Mouse (Mus musculus): ENCODE measurements at regions not wholly inside any gene's neighbourhood (a gene's known extent, or its start where the extent isn't known, plus 50 kb on each side); places are given as distances from the start of the nearest gene placed in this dataset.

DNA sequence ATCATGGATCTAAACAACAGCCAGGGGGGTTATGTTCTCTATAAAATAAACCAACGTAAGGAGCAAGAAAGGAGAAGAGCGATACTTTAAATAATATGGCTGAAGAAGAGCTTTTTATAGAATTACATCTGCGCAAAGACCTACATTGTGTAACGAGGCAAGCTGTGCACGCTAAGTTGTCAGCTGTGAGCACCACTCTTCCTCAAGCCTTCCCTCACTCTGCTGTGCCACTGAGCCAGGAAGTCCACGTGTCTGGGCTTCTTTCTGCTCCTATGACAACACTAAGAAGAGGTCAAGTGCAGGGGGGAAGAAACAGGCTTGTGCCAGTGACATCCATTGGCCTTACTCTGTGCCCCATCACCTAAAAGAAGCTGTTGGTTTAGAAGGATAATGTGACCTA is 75.6 kb upstream of the Actbl2 start:
- no peak for DNase-seq
- intact Hi-C loops (cut with DNase I; ENCODE audit: low total_unique reads), result no loop called here

GRCm38 (mm10) chr13:111183293-111183692 is 71.5 kb upstream of the Actbl2 start:
- no peak for DNase-seq
- intact Hi-C loops (cut with DNase I; ENCODE audit: low total_unique reads), result no loop called here

DNA sequence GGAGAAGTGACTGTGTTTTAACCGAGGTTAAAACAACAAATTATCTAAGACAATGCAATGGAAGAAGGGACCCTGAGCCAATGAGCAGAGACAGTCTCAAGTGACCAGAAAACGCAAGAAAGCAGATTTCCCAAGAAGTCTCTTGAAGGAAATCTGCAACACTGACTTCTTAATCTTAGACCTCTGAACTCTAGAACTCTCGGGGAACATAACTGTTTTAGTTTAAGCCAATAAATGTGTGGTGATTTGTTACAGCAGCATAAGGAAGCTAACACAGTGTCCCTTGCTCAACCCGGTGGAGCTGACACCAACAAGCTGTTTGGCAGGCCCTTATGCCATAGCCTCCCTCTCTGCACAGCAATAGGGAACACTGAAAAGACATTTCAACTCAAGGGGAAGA is 69.0 kb upstream of the Actbl2 start:
- DNase-seq, result no peak
- intact Hi-C loops (cut with DNase I; ENCODE audit: low total_unique reads), result no loop called here

- intact Hi-C loops (cut with DNase I; ENCODE audit: low total_unique reads), result no loop called here
These were observed 68.0 kb upstream of the Actbl2 start for GRCm38 (mm10) chr13:111186833-111187232.

DNA sequence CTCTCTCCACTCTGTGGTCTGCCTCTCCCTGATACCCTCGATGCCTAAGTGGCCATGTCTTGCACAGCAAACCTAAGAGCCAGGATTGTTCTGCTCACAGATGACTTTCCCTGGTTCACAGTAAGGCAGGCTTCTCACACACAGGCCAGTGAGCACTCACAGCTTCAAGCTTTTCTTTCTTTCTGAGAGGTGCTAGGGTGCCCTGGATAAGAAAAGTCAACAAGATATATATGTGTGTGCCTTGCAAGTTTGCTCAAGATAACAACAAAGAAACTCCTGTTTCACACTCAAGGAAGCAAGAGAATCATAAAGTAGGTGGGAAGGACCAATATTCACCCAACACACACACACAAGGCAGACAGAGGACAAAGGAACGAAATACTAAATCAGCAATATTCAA is 60.9 kb upstream of the Actbl2 start:
- no peak for DNase-seq
- intact Hi-C loops (cut with DNase I; ENCODE audit: low total_unique reads), result no loop called here

More at GRCm38 (mm10) chr13:111186833-111187232, 68.0 kb upstream of the Actbl2 start:
- no peak for DNase-seq

- intact Hi-C loops (cut with DNase I; ENCODE audit: low total_unique reads), result no loop called here
- no peak for DNase-seq
These were observed 60.5 kb upstream of the Actbl2 start for GRCm38 (mm10) chr13:111194337-111194736.

GRCm38 (mm10) chr13:111201532-111201931 is 53.3 kb upstream of the Actbl2 start:
- intact Hi-C loops (cut with DNase I; ENCODE audit: low total_unique reads), result no loop called here

DNA sequence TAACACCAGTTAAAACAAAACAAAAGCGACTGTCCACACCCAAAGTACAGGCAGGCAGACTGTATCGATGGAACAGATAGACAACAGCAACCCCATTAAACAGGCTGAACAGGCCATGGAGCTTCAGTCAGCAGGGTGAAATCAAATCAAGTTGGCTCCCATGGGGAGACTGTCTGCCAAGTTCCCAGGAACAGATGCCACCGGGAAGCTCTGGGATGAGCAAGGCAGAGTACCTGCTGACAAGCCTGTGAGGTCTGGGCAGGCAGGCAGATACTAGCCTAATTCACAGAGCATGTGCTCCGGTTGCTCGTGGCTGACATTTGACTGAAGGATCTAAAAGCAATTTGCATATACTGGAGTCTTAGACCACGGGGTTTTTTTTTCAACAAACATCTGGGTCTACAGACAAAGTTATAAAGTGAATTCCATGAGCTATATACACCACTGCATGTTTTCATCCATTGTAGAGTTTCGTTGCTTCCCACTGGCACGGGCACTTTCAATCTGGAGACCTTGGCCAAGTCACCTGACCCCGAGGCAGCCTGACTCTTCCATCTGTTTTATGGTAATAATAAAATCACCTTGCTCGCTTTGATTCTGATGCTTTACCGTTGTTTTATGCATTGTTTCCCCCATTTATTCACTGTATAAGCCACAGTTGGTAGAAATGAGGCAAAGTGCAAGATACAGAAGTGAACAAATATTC is 50.1 kb upstream of the Actbl2 start:
- intact Hi-C loops (cut with DNase I; ENCODE audit: low total_unique reads), result no loop called here
- peak; percentile 44 for DNase-seq

More at GRCm38 (mm10) chr13:111201532-111201931, 53.3 kb upstream of the Actbl2 start:
- no peak for DNase-seq
